Mouse (Mus musculus): ENCODE results near the gene Cnbp. TPM values are rescaled to one million over a fixed set of nuclear protein-coding genes. Genes with fewer than 3 reads are reported as not detected.

The Cnbp gene
- total and polyA plus RNA-seq, 3 experiments, result 201 to 879 (median 652) TPM

DNA sequence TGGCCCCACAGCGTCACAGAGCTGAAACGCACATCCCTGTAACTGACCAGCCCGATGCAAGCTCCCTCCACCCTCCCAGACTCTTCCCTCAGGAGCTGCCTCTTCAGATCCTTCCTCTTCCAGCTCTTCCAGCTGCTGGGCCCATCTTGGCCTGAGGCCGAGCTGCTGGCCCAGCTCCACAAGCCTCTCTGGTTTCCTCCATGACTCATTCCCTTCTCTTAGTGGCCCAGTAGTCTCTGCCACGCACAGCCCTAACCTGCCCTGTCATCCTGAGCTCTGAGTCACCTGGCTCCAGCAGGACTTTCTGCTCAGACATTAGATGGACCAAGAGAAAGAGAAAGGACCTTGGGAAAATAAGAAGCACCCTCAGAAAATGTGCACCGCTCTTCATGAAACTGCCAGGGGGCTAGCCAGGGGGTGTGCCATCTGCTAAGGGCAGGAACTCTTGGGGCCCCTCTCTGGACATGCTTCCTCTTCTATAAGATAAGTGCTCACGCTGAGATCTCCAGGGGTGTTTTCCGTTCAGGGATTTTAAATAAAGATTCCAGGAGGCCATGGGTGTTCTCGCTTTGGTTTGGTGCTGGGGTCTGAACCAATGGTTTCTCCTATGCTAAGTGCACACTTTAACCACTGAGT is 18.1 kb upstream of the Cnbp start:
- peak; percentile 81 for DNase-seq (ENCODE audit: low read depth, low spot score)
- H3K27me3 ChIP-seq (ENCODE audit: control insufficient read depth in 1 of 2, insufficient read depth in 2 of 2, low read length in 2 of 2), result no peaks in the 10 kb centered on the region
- peak overlapping the region; percentile 15; the same call in 1 of the 2 replicates for H3K9ac ChIP-seq (ENCODE audit: control insufficient read depth, low read depth, low read length, poor library complexity, severe bottlenecking)
- H3K27ac ChIP-seq (ENCODE audit: control insufficient read depth, low read depth, low read length), result 0 out of 2 replicates have a peak overlapping the region, but pooled peaks have one; percentile 16
- H3K4me3 ChIP-seq (ENCODE audit: control insufficient read depth in 1 of 2, insufficient read depth in 1 of 2, low read depth in 2 of 2, low read length in 2 of 2), result 0 out of 4 replicates have a peak overlapping the region, but pooled peaks of 1 of the 2 experiments have one; percentile 8
- no peaks in the 10 kb centered on the region for H3K79me2 ChIP-seq (ENCODE audit: control insufficient read depth, insufficient read depth, low read length, poor library complexity)
- no peaks in the 10 kb centered on the region for H3K9me3 ChIP-seq (replicated peaks; ENCODE audit: insufficient read depth, low read length)
- 0 out of 2 replicates have a peak, but pooled peaks have one; percentile 28 for TF ChIP-seq ETS1 (IDR thresholded peaks at IDR 0.05; ENCODE audit: low read depth, low read length)
- no peak for TF ChIP-seq CTCF (IDR thresholded peaks at IDR 0.05 in 2 of 3, conservative IDR thresholded peaks at IDR 0.05 in 1 of 3; ENCODE audit: control insufficient read depth in 1 of 3, insufficient read depth in 1 of 3, low read depth in 2 of 3, low read length in 3 of 3, poor library complexity in 1 of 3, severe bottlenecking in 1 of 3)
- TF ChIP-seq JUND (IDR thresholded peaks at IDR 0.05; ENCODE audit: low read depth, low read length), result 0 out of 2 replicates have a peak, but pooled peaks have one; percentile 48
- TF ChIP-seq ZKSCAN1 (IDR thresholded peaks at IDR 0.05; ENCODE audit: low read depth, low read length), result no peak
- peak; percentile 14; the same call in 1 of the 2 replicates for TF ChIP-seq TAL1 (IDR thresholded peaks at IDR 0.05; ENCODE audit: low read length)
- H3K4me1 ChIP-seq (ENCODE audit: control insufficient read depth in 1 of 2, insufficient read depth in 2 of 2, low read length in 2 of 2), result peaks cover 12 to 25% of the 10 kb centered on the region in 2 experiments
- peaks cover 0 to 27% of the 10 kb centered on the region in 2 experiments; a peak in 2 of 4 replicates for H3K36me3 ChIP-seq (ENCODE audit: control insufficient read depth in 1 of 2, insufficient read depth in 2 of 2, low read length in 2 of 2)

DNA sequence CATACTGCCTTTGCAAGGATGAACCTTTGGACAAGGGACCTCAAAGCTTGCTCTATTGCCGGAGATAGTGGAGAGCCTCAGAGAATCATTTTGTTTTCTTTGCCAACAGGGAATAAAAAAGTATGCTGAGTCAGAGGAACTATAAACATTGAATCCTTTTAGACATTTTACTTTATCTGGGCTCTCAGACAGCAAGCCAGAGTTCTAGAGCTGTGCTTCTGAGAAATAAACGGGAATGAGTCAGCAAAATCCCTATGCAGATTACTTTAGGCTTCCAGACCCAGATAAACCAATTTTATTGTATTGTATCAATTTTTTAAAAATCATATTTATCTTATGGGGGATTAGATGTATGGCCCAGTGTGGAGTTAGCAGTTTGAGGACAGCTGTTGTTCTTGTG is 16.4 kb upstream of the Cnbp start:
- peaks cover 0 to 27% of the 10 kb centered on the region in 2 experiments; a peak in 2 of 4 replicates for H3K36me3 ChIP-seq (ENCODE audit: control insufficient read depth in 1 of 2, insufficient read depth in 2 of 2, low read length in 2 of 2)
- peaks cover 12 to 28% of the 10 kb centered on the region in 2 experiments for H3K4me1 ChIP-seq (ENCODE audit: control insufficient read depth in 1 of 2, insufficient read depth in 2 of 2, low read length in 2 of 2)
- H3K27me3 ChIP-seq (ENCODE audit: control insufficient read depth in 1 of 2, insufficient read depth in 2 of 2, low read length in 2 of 2), result no peaks in the 10 kb centered on the region
- peak overlapping the region; percentile 42 for H3K27ac ChIP-seq (ENCODE audit: control insufficient read depth, low read depth, low read length)
- TF ChIP-seq ZMIZ1 (IDR thresholded peaks at IDR 0.05; ENCODE audit: low read depth, low read length) (no peak), UBTF (IDR thresholded peaks at IDR 0.05; ENCODE audit: borderline replicate concordance, insufficient read depth, low read depth, low read length) (no peak), GATA1 (IDR thresholded peaks at IDR 0.05; ENCODE audit: low read depth, low read length) (peak; percentile 61), JUND (IDR thresholded peaks at IDR 0.05; ENCODE audit: low read depth, low read length) (no peak), MAFK (IDR thresholded peaks at IDR 0.05; ENCODE audit: borderline replicate concordance, low read depth, low read length) (peak; percentile 93), POLR2AphosphoS2 (IDR thresholded peaks at IDR 0.05; ENCODE audit: low read length) (no peak), EP300 (IDR thresholded peaks at IDR 0.05; ENCODE audit: low read depth in 1 of 2, low read length in 2 of 2) (peak; percentile 68), ETS1 (IDR thresholded peaks at IDR 0.05; ENCODE audit: low read depth, low read length) (peak; percentile 84), POLR2A (IDR thresholded peaks at IDR 0.05; ENCODE audit: control insufficient read depth in 1 of 2, insufficient read depth in 1 of 2, low read depth in 1 of 2, low read length in 2 of 2, poor library complexity in 1 of 2) (no peak), MYC (IDR thresholded peaks at IDR 0.05; ENCODE audit: low read depth, low read length) (no peak), ZKSCAN1 (IDR thresholded peaks at IDR 0.05; ENCODE audit: low read depth, low read length) (no peak), TBP (IDR thresholded peaks at IDR 0.05; ENCODE audit: low read depth, low read length) (no peak), GABPA (IDR thresholded peaks at IDR 0.05; ENCODE audit: low read depth, low read length) (peak; percentile 86), MAZ (IDR thresholded peaks at IDR 0.05; ENCODE audit: low read depth, low read length) (no peak), TAL1 (IDR thresholded peaks at IDR 0.05; ENCODE audit: low read length) (peak; percentile 15; the same call in 1 of the 2 replicates), MXI1 (IDR thresholded peaks at IDR 0.05; ENCODE audit: low read depth, low read length) (0 out of 2 replicates have a peak, but pooled peaks have one; percentile 13), SIN3A (IDR thresholded peaks at IDR 0.05; ENCODE audit: low read length) (peak; percentile 56), RCOR1 (IDR thresholded peaks at IDR 0.05; ENCODE audit: low read depth, low read length) (peak; percentile 80)
- H3K9me3 ChIP-seq (replicated peaks; ENCODE audit: insufficient read depth, low read length), result no peaks in the 10 kb centered on the region
- DNase-seq (ENCODE audit: low read depth, low spot score), result peak; percentile 76
- no peak overlapping the region; the same call in 1 of the 2 replicates for H3K9ac ChIP-seq (ENCODE audit: control insufficient read depth, low read depth, low read length, poor library complexity, severe bottlenecking)
- no peaks in the 10 kb centered on the region for H3K79me2 ChIP-seq (ENCODE audit: control insufficient read depth, insufficient read depth, low read length, poor library complexity)
- H3K4me3 ChIP-seq (ENCODE audit: control insufficient read depth in 1 of 2, insufficient read depth in 1 of 2, low read depth in 2 of 2, low read length in 2 of 2), result no peak overlapping the region

Data from MEL (cell line).